Comparison of ENCODE assay signal across 8 mouse cellular contexts in the genomic region with DNA sequence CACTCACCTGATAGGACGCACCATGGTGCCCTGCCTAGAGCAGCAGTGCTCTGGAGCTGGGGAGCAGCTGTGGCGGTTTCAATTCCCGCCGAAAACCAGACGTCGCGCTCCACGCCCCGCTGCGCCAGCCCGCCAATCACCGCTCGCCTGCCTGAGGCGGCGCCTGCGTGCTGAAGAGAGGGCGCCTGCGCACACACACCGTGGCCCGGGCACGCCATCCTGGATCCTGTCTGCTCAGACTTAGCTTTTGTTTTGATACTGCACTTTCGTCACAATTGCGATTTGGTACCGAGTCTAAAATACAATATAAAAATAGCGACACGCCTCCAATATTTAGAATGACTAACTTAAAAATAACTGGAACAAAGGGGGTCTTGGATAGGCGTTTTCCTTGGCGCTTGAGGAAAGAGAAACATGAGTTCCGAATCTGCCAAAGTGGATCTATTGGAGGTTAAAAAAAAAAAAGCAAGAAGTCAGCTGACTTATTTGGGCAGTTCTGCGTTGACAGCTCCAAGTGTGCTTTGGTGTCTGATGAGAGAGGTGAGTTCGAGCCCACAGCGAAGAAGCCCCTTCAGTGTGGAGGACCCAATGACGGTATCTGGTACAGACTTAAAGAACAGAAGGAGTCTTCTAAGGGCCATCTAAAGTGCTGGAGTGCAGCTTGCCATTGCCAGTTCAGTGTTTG. TPM values are rescaled to one million over a fixed set of nuclear protein-coding genes. Genes with fewer than 3 reads are reported as not detected.
DNase-seq lines count a peak whose midpoint lies in the region; ATAC-seq lines count a peak whose summit lies in the region.

A gene (minus strand): TSS at position 101 of the 685 bp plus-strand sequence.
A gene (plus strand): TSS at position 476 of the 685 bp plus-strand sequence.

- ATAC-seq in inflammation-experienced regulatory T-cells, adult 6 months, result peak; percentile 98
- ATAC-seq in megakaryocyte-erythroid progenitor cell, adult 5-6 weeks (replicated peaks; ENCODE audit: low FRiP score, low TSS enrichment, poor library complexity, severe bottlenecking), result peak; percentile 92

- intact Hi-C loops in gastrocnemius, postnatal 14 days (cut with DNase I; ENCODE audit: low total_unique reads), result no loop called here
- intact Hi-C loops in left cerebral cortex, postnatal 10 days (cut with DNase I), result no loop called here

- peak; percentile 97 to 98 for DNase-seq in adrenal gland, adult (ENCODE audit: inconsistent age in 2 of 2, low spot score in 1 of 2)
- DNase-seq in embryo, embryonic 10.5 days (ENCODE audit: low spot score), result peak; percentile 95
- DNase-seq in gastrocnemius, postnatal 14 days, result peak; percentile 96
- DNase-seq in left cerebral cortex, postnatal 10 days (ENCODE audit: extremely low spot score in 1 of 2, low spot score in 2 of 2), result peak; percentile 93 to 98
- peak; percentile 95 for DNase-seq in right cerebral cortex, postnatal 25 days
- DNase-seq in urinary bladder, postnatal 4 days (ENCODE audit: low spot score in 2 of 2), result peak; percentile 93 to 94

RNA-seq across cellular contexts. Expression of the first gene that starts in this region (rescaled TPM):
- 1 to 10 TPM; 3.0 to 3.6 TPM for total RNA-seq in gastrocnemius, postnatal 14 days (2021)
- 10 to 100 TPM in 1 of 3 experiments, 1 to 10 TPM in 2; 5.8 to 36.4 (median 6.2) TPM for polyA plus RNA-seq in inflammation-experienced regulatory T-cells, adult 6 months (2017; shearing (Covaris generic))
- 1 to 10 TPM; 4.1 to 4.9 TPM for total RNA-seq in left cerebral cortex, postnatal 10 days (2021)
- 85.9 and 90.7 TPM in 2 replicates for total RNA-seq in megakaryocyte-erythroid progenitor cell, adult 5-6 weeks (2014; fragmentation: Nextera tagmentation)
- 174 and 247 TPM in 2 replicates for total RNA-seq in megakaryocyte-erythroid progenitor cell, adult 5-6 weeks (2017)

RNA-seq across cellular contexts. Expression of the second gene that starts in this region (rescaled TPM):
- total RNA-seq in gastrocnemius, postnatal 14 days (2021), result 1 to 10 TPM; 8.6 to 9.3 TPM
- polyA plus RNA-seq in inflammation-experienced regulatory T-cells, adult 6 months (2017; shearing (Covaris generic)), result 10 to 100 TPM; 10.2 to 13.3 (median 13.1) TPM
- total RNA-seq in left cerebral cortex, postnatal 10 days (2021), result 10 to 100 TPM; 40.0 to 44.8 TPM
- 16.7 and 36.8 TPM in 2 replicates for total RNA-seq in megakaryocyte-erythroid progenitor cell, adult 5-6 weeks (2014; fragmentation: Nextera tagmentation)
- total RNA-seq in megakaryocyte-erythroid progenitor cell, adult 5-6 weeks (2017), result 29.3 and 60.9 TPM in 2 replicates

Comparison
In these comparisons a context has a peak if more than half of its experiments do, and no peak if none do; other contexts are left out.
1. Peak in every context shown above with its lines: DNase-seq and ATAC-seq.
2. RNA of the first gene that starts in this region (total RNA-seq): 85.9 to 247 TPM in megakaryocyte-erythroid progenitor cell, adult 5-6 weeks; 4.1 to 4.9 TPM in left cerebral cortex, postnatal 10 days and 3.0 to 3.6 TPM in gastrocnemius, postnatal 14 days; every median in the first group is over 10 times any median in the second.